Mouse (Mus musculus) hindbrain, embryonic 14.5 days (tissue): ENCODE results near the gene Hs6st3. TPM values are rescaled to one million over a fixed set of nuclear protein-coding genes. Genes with fewer than 3 reads are reported as not detected.

Experiments used
- ATAC-seq: fragments of 200-750 bp; cut with Nextera tagmentation; 2 replicates; pipeline ENCODE4 v1.8.0; 2017; ENCODE audit warnings: moderate number of reproducible peaks, mild to moderate bottlenecking, moderate TSS enrichment, moderate library complexity; ENCODE audit not compliant: low FRiP score
- DNase-seq: peaks from one replicate; pipeline ENCODE4 v3.0.0-alpha.2; 2015; ENCODE audit warnings: low spot score
- H3K27ac ChIP-seq: fragments of 300-500 bp; sonication (generic); 2 replicates; pipeline ENCODE4 v1.5.1; 2014; ENCODE audit warnings: mild to moderate bottlenecking, moderate library complexity
- H3K27me3 ChIP-seq: fragments of 300-500 bp; sonication (generic); 2 replicates; pipeline ENCODE4 v1.6.1; 2014; ENCODE audit warnings: mild to moderate bottlenecking, low read length, mixed read lengths; ENCODE audit not compliant: control insufficient read depth, insufficient read depth
- H3K36me3 ChIP-seq: fragments of 300-500 bp; sonication (generic); replicated peaks from 2 replicates; pipeline ENCODE4 v1.6.1; 2014; ENCODE audit not compliant: control insufficient read depth, insufficient read depth
- H3K4me1 ChIP-seq: fragments of 300-500 bp; sonication (generic); replicated peaks from 2 replicates; pipeline ENCODE4 v1.6.1; 2014; ENCODE audit warnings: antibody characterized with exemption, low read length, mixed read lengths; ENCODE audit not compliant: control insufficient read depth, insufficient read depth
- H3K4me2 ChIP-seq: fragments of 300-500 bp; sonication (generic); replicated peaks from 2 replicates; pipeline ENCODE4 v1.6.1; 2014; ENCODE audit warnings: mild to moderate bottlenecking, moderate library complexity
- H3K4me3 ChIP-seq: fragments of 300-500 bp; sonication (generic); replicated peaks from 2 replicates; pipeline ENCODE4 v1.5.1; 2014; ENCODE audit warnings: mild to moderate bottlenecking, low read length
- H3K9ac ChIP-seq: fragments of 300-500 bp; sonication (generic); 2 replicates; pipeline ENCODE4 v1.6.1; 2014
- H3K9me3 ChIP-seq: fragments of 300-500 bp; sonication (generic); 2 replicates; pipeline ENCODE4 v1.6.1; 2016; ENCODE audit warnings: low read length; ENCODE audit not compliant: control insufficient read depth
- WGBS: fragments of 180-500 bp; shearing (Covaris S2); extraction: QIAGEN DNeasy Blood & Tissue Kit; methylation state at CpG from one replicate; pipeline ENCODE4 v1.1.7; 2014; 5-methylcytosine and 5-hydroxymethylcytosine counted together
- polyA plus RNA-seq: library from polyadenylated mRNA; unstranded; fragments of >200 nt; fragmentation: Nextera tagmentation; extraction: Ambion mirVana; gene quantifications from 2 replicates; pipeline ENCODE4 v1.2.1, GENCODE M21; 2014

Gene Hs6st3
- polyA plus RNA-seq, 1 experiment from 2014 or later = 4.3 TPM

- no peaks in the 10 kb centered on the region for H3K4me1 ChIP-seq
- DNase-seq (no peak), ATAC-seq (no peak)
- no peaks in the 10 kb centered on the region for H3K9me3 ChIP-seq
- H3K4me2 ChIP-seq = no peak overlapping the region
- H3K4me3 ChIP-seq = no peak overlapping the region
- H3K27ac ChIP-seq = no peak overlapping the region
- H3K27me3 ChIP-seq = no peaks in the 10 kb centered on the region
- 81% methylated on average over 3 of the region's 3 CpGs for whole genome bisulfite sequencing
- H3K9ac ChIP-seq = no peak overlapping the region
- H3K36me3 ChIP-seq = no peaks in the 10 kb centered on the region
Measured at GRCm38 (mm10) chr14:119776261-119776660, 638.1 kb downstream of the Hs6st3 start.

- Histone ChIP-seq H3K36me3 (no peaks in the 10 kb centered on the region), H3K4me2 (no peak overlapping the region), H3K4me1 (no peaks in the 10 kb centered on the region), H3K27me3 (no peaks in the 10 kb centered on the region), H3K27ac (no peak overlapping the region), H3K9me3 (no peaks in the 10 kb centered on the region), H3K4me3 (no peak overlapping the region), H3K9ac (no peak overlapping the region)
- WGBS = 81% methylated on average over 12 of the region's 12 CpGs
- ATAC-seq (no peak), DNase-seq (no peak)
Measured at GRCm38 (mm10) chr14:119779982-119780588, 641.9 kb downstream of the Hs6st3 start.

- ATAC-seq (no peak), DNase-seq (no peak)
- Histone ChIP-seq H3K4me3 (no peak overlapping the region), H3K9ac (no peak overlapping the region), H3K4me1 (no peaks in the 10 kb centered on the region), H3K36me3 (no peaks in the 10 kb centered on the region), H3K27ac (no peak overlapping the region), H3K4me2 (no peak overlapping the region), H3K9me3 (no peaks in the 10 kb centered on the region), H3K27me3 (no peaks in the 10 kb centered on the region)
- WGBS = 85% methylated on average over 1 of the region's 1 CpGs
Measured at GRCm38 (mm10) chr14:119781111-119781510, 643.0 kb downstream of the Hs6st3 start.

GRCm38 (mm10) chr14:119789457-119789856 lies 651.3 kb downstream of the Hs6st3 start:
- Histone ChIP-seq H3K27ac (no peak overlapping the region), H3K4me2 (no peak overlapping the region), H3K4me3 (no peak overlapping the region), H3K36me3 (no peaks in the 10 kb centered on the region), H3K27me3 (no peaks in the 10 kb centered on the region), H3K9me3 (no peaks in the 10 kb centered on the region), H3K9ac (no peak overlapping the region), H3K4me1 (no peaks in the 10 kb centered on the region)
- ATAC-seq = no peak
- 94% methylated on average over 8 of the region's 8 CpGs for WGBS
- DNase-seq = no peak

GRCm38 (mm10) chr14:119797172-119797850 lies 659.2 kb downstream of the Hs6st3 start:
- Histone ChIP-seq H3K4me2 (no peak overlapping the region), H3K27ac (no peak overlapping the region), H3K9ac (no peak overlapping the region), H3K27me3 (no peaks in the 10 kb centered on the region), H3K9me3 (no peaks in the 10 kb centered on the region), H3K36me3 (no peaks in the 10 kb centered on the region), H3K4me1 (no peaks in the 10 kb centered on the region), H3K4me3 (no peak overlapping the region)
- DNase-seq = no peak
- 27% methylated on average over 9 of the region's 9 CpGs for WGBS
- ATAC-seq = no peak

GRCm38 (mm10) chr14:119798561-119798960 lies 660.4 kb downstream of the Hs6st3 start:
- no peaks in the 10 kb centered on the region for H3K27me3 ChIP-seq
- H3K4me3 ChIP-seq = no peak overlapping the region
- no peaks in the 10 kb centered on the region for H3K36me3 ChIP-seq
- WGBS = 92% methylated on average over 11 of the region's 11 CpGs
- DNase-seq (no peak), ATAC-seq (no peak)
- H3K27ac ChIP-seq = no peak overlapping the region
- H3K9me3 ChIP-seq = no peaks in the 10 kb centered on the region
- no peak overlapping the region for H3K4me2 ChIP-seq
- H3K4me1 ChIP-seq = no peaks in the 10 kb centered on the region
- H3K9ac ChIP-seq = no peak overlapping the region

GRCm38 (mm10) chr14:119800856-119801255 lies 662.7 kb downstream of the Hs6st3 start:
- Histone ChIP-seq H3K4me1 (no peaks in the 10 kb centered on the region), H3K9ac (no peak overlapping the region), H3K4me2 (no peak overlapping the region), H3K27me3 (no peaks in the 10 kb centered on the region), H3K27ac (no peak overlapping the region), H3K36me3 (no peaks in the 10 kb centered on the region), H3K9me3 (no peaks in the 10 kb centered on the region), H3K4me3 (no peak overlapping the region)
- DNase-seq (no peak), ATAC-seq (no peak)
- WGBS = 65% methylated on average over 11 of the region's 11 CpGs

GRCm38 (mm10) chr14:119813898-119814297 lies 675.8 kb downstream of the Hs6st3 start:
- Histone ChIP-seq H3K27me3 (0 out of 2 replicates have a peak, but pooled peaks cover 3% of the 10 kb centered on the region), H3K9ac (no peak overlapping the region), H3K4me2 (no peak overlapping the region), H3K9me3 (no peaks in the 10 kb centered on the region), H3K27ac (no peak overlapping the region), H3K4me1 (no peaks in the 10 kb centered on the region), H3K36me3 (no peaks in the 10 kb centered on the region), H3K4me3 (no peak overlapping the region)
- ATAC-seq = no peak
- DNase-seq = no peak
- WGBS = 93% methylated on average over 4 of the region's 4 CpGs

GRCm38 (mm10) chr14:119815616-119816015 lies 677.5 kb downstream of the Hs6st3 start:
- ATAC-seq (no peak), DNase-seq (no peak)
- Histone ChIP-seq H3K4me1 (no peaks in the 10 kb centered on the region), H3K36me3 (no peaks in the 10 kb centered on the region), H3K4me3 (no peak overlapping the region), H3K9ac (no peak overlapping the region), H3K27ac (no peak overlapping the region), H3K4me2 (no peak overlapping the region), H3K9me3 (no peaks in the 10 kb centered on the region), H3K27me3 (0 out of 2 replicates have a peak, but pooled peaks cover 3% of the 10 kb centered on the region)
- WGBS = 80% methylated on average over 5 of the region's 5 CpGs
